Mouse (Mus musculus) heart, adult 18-20 months (tissue): ENCODE measurements around the gene Fam19a5. TPM values are rescaled to one million over a fixed set of nuclear protein-coding genes. Genes with fewer than 3 reads are reported as not detected.
A peak's percentile ranks its signal among the peaks of the same experiment; 100 is the strongest.

ENCODE experiments used
- DNase-seq, 2 experiments: peaks; one replicate each; pipeline ENCODE4 v3.0.0; 2021 to 2022; ENCODE audit warnings: mixed read lengths in 1 of 2
- total RNA-seq, 2 experiments: library from RNA; stranded (reverse); gene quantifications; 2 replicates each; pipeline ENCODE4 v1.2.3; 2021

Fam19a5 gene
- total RNA-seq, 2 experiments from 2014 or later, result 4.5 TPM

GRCm38 (mm10) chr15:87596731-87597130 lies 52.6 kb downstream of the Fam19a5 start:
- no peak for DNase-seq

GRCm38 (mm10) chr15:87597149-87597548 lies 53.0 kb downstream of the Fam19a5 start:
- DNase-seq, result no peak

GRCm38 (mm10) chr15:87597766-87598165 lies 53.7 kb downstream of the Fam19a5 start:
- no peak for DNase-seq

DNA sequence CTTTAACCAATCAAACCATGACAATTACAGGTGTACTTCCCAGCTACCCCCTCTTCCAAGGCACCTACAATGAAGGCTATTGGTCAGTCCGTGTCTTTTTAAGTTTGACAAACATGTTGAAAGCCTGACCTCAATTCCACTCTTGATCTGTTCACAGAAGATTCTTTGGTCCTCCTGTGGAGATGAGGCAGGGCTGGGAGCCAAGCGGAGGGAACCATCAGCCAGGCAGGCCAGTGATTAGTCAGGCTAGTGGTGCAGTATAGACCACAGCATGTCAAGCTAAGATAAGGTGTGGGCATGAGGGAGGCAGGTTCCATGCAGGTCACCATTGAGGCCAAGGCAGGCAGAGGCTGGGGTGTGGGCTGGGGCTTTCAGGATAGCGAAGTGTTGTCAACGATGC lies 54.5 kb downstream of the Fam19a5 start:
- DNase-seq, result no peak

- no peak for DNase-seq
Observed at GRCm38 (mm10) chr15:87603316-87603715, 59.2 kb downstream of the Fam19a5 start.

GRCm38 (mm10) chr15:87605504-87606280 lies 61.6 kb downstream of the Fam19a5 start:
- no peak for DNase-seq

DNA sequence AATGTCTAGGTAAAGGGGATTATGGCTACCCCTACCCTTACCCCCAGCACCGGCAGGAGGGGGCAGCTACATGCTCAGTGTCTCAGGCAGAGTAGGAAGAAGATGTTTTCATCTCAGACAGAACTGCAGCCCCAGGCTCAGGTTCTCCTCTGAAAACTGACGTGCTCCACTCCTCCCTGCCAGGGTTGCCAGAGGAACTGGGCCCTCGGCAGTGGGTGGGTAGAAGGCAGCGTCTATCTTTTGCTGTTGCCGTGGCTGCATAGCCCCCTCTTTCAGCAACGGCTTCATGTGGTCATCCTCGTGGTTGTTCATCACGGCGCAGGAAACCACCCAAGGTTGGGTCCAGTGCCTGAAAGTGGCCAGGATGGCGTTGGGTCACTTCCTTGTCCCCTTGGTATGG lies 62.6 kb downstream of the Fam19a5 start:
- no peak for DNase-seq

GRCm38 (mm10) chr15:87609236-87609635 lies 65.1 kb downstream of the Fam19a5 start:
- no peak for DNase-seq

- peak; percentile 80 to 83 for DNase-seq
Observed at GRCm38 (mm10) chr15:87623966-87624609, 80.0 kb downstream of the Fam19a5 start.

DNA sequence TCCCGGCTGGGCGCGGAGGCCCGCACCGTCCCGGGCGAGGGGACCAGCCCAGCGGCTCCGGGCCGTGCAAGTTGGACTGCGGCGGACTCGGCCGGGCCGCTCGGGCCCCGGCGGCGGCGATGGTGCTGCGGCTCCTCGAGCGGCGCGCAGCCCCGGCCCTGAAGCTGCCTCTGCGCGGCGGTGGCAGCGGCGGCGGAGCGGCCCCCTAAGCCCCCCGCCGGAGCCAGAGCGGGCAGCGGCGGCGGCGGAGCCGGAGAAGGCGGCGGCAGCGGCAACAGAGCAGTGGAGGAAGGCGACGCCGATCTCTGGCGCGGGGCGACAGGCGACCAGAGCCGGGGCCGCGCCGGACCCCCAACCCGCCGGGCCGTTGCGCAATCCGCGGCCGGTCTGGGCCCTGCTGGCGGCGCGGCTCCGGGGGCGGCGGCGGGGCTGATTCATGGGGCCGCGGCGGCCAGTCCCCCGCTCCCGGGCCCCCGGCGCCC lies 80.6 kb downstream of the Fam19a5 start:
- peak in 1 of 2 experiments; percentile 13 for DNase-seq

GRCm38 (mm10) chr15:87625236-87626023 lies 81.3 kb downstream of the Fam19a5 start:
- DNase-seq, result peak; percentile 78 to 86

GRCm38 (mm10) chr15:87635272-87635671 lies 91.2 kb downstream of the Fam19a5 start:
- no peak for DNase-seq

GRCm38 (mm10) chr15:87636407-87636806 lies 92.3 kb downstream of the Fam19a5 start:
- no peak for DNase-seq

GRCm38 (mm10) chr15:87637234-87637633 lies 93.1 kb downstream of the Fam19a5 start:
- no peak for DNase-seq

DNA sequence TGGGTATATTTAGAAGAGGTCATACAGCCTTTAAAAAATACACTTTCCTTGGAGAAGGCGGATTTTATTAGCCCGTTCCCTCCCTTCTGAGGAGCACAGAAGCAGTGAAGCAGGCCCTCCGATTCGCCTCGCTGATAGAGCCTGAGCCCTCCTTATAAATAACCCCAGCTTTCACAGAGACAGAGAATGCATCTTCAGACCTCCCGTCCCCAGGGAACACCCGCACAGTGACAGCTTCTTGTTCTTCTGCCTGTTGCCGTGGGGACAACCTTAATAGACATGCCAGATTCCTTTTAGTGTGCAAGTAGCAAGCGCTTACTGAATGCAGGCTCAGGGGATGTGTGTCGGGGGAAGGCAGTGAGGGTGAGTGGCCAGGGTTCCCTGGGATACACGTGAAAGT lies 94.2 kb downstream of the Fam19a5 start:
- no peak for DNase-seq

- no peak for DNase-seq
Observed at GRCm38 (mm10) chr15:87646313-87647061, 102.4 kb downstream of the Fam19a5 start.

DNA sequence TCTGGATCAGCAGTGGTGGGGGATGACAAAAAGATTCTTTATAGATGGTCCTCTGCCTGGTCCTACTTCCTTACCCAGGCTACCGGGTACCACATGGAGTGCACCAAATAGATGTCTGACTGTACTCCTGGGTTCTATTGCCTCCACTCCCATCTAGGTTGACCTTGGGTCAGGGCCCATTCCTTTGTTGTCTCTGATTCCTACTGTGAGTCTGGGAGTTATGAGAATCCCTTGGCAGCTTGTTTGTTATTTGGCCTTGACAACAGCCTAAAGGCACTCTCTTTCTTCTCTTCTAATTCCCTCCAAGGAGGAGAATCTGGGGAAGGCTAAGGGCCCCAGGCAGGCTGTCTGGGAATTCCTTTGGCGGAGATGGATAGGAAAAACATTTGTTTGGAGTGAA lies 105.6 kb downstream of the Fam19a5 start:
- DNase-seq, result no peak

GRCm38 (mm10) chr15:87654551-87654950 lies 110.5 kb downstream of the Fam19a5 start:
- no peak for DNase-seq

DNA sequence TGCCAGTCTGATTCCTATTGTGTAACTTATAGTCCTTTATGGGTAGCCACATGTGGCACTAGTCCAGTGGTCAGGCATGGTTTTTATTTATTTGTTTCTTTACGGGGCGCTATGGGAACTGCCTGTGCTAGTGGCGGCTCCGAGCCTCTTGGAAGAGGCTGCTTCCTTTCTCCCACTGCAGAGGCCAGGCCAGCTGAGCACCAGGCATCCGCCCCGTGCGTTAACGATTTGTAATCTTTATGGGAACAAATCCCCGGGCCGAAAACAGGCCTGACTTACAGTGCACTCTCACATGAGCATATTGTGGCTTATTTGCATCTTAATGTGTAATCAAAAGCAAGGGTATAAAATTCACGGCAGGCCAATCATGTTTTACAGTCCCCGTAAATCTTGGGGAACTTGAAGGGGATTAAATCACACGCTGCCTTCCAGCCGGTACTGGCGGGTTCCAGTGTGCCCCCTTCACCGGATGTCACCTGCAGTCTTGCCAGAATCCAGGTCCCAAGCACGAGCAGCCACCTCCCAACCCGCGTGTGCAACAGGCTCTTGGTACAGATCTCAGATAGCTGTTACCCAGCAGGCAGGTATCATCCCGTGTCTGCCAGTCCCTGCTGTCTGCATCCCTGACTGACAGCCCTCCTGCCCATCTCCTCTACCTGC lies 112.5 kb downstream of the Fam19a5 start:
- peak in 1 of 2 experiments; percentile 1 for DNase-seq

GRCm38 (mm10) chr15:87659729-87660128 lies 115.6 kb downstream of the Fam19a5 start:
- DNase-seq, result peak in 1 of 2 experiments; percentile 17

DNA sequence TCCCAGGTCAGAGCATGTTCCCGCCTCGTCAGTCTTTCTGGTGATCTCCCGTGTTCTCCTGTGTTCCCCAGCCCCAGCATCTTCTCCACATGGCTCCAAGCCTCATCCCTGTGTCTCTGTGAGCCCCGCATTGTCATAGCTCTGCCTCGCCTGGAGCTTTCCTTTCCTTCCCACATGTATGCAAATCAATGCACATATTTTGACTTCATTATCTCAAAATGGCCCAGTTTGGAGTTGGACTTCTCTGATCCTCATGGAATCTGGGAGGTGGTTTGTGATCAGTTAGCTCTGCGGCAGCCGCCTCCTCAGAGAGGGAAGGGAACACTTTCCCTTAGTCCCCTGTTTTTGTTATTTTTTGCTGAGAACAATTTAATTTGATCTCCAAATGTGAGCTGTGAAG lies 117.9 kb downstream of the Fam19a5 start:
- DNase-seq, result no peak
